Mouse (Mus musculus): ENCODE measurements at regions not wholly inside any gene's neighbourhood (a gene's known extent, or its start where the extent isn't known, plus 50 kb on each side); places are given as distances from the start of the nearest gene placed in this dataset.

- in situ Hi-C loops (cut with MseI, MboI): no loop called here
Measured at GRCm38 (mm10) chr12:50709000-50709788, 60.3 kb upstream of the Prkd1 start.

GRCm38 (mm10) chr12:50698613-50699442, 49.9 kb upstream of the Prkd1 start:
- in situ Hi-C loops (cut with MseI, MboI): no loop called here

Data from mouse trophoblast stem cell (cell line).